ENCODE assay signal across 30 mouse cellular contexts in genomic region chr8:99724626-99725218, GRCm38 (mm10).
A peak's percentile ranks its signal among the peaks of the same experiment; 100 is the strongest.
DNase-seq lines count a peak whose midpoint lies in the region; ATAC-seq lines count a peak whose summit lies in the region.
"Had no signal": no experiment of that assay in that cellular context is flagged by ENCODE, and none has a peak within 500 bp of the region (broad histone marks: within the 10 kb centered on the region; RNA-seq: fewer than 3 reads in every experiment).

No protein-coding gene starts in this region.

- ATAC-seq in hindbrain, embryonic 11.5 days (ENCODE audit: low FRiP score), result 0 out of 2 replicates have a peak, but pooled peaks have one; percentile 30
- ATAC-seq in midbrain, embryonic 12.5 days (ENCODE audit: low FRiP score, low read depth), result peak; percentile 41; the same call in 1 of the 2 replicates
- ATAC-seq: forebrain, embryonic 16.5 days; intestine, postnatal 0 days had no signal

- H3K4me2 ChIP-seq in hindbrain, embryonic 11.5 days (replicated peaks; ENCODE audit: low read depth, low read length), result no peak overlapping the region
- H3K4me2 ChIP-seq in midbrain, embryonic 12.5 days (replicated peaks), result no peak overlapping the region
- H3K4me2 ChIP-seq: embryonic facial prominence, embryonic 15.5 days; hindbrain, embryonic 12.5 days; limb, embryonic 13.5 days; neural tube, embryonic 13.5 days had no signal

- H3K27me3 ChIP-seq in hindbrain, embryonic 11.5 days (ENCODE audit: control insufficient read depth, insufficient read depth, low read length), result no peaks in the 10 kb centered on the region
- no peaks in the 10 kb centered on the region for H3K27me3 ChIP-seq in hindbrain, embryonic 10.5 days (ENCODE audit: insufficient read depth, poor library complexity, severe bottlenecking)
- no peaks in the 10 kb centered on the region for H3K27me3 ChIP-seq in midbrain, embryonic 12.5 days
- H3K27me3 ChIP-seq in midbrain, embryonic 10.5 days (ENCODE audit: low read depth, poor library complexity, severe bottlenecking), result no peaks in the 10 kb centered on the region
- H3K27me3 ChIP-seq: CH12.LX; embryonic facial prominence, embryonic 15.5 days; hindbrain, embryonic 12.5 days; limb, embryonic 13.5 days; neural tube, embryonic 13.5 days had no signal

- no peaks in the 10 kb centered on the region for H3K4me1 ChIP-seq in hindbrain, embryonic 11.5 days (replicated peaks; ENCODE audit: control insufficient read depth, insufficient read depth, low read length)
- H3K4me1 ChIP-seq in hindbrain, embryonic 10.5 days (replicated peaks), result no peaks in the 10 kb centered on the region
- H3K4me1 ChIP-seq in midbrain, embryonic 12.5 days, result no peaks in the 10 kb centered on the region
- no peaks in the 10 kb centered on the region for H3K4me1 ChIP-seq in midbrain, embryonic 10.5 days
- H3K4me1 ChIP-seq: embryonic facial prominence, embryonic 15.5 days; hindbrain, embryonic 12.5 days; neural tube, embryonic 13.5 days had no signal

- no peaks in the 10 kb centered on the region for H3K9me3 ChIP-seq in hindbrain, embryonic 11.5 days (ENCODE audit: control insufficient read depth, low read length)
- H3K9me3 ChIP-seq in hindbrain, embryonic 10.5 days, result no peaks in the 10 kb centered on the region
- no peaks in the 10 kb centered on the region for H3K9me3 ChIP-seq in midbrain, embryonic 12.5 days
- H3K9me3 ChIP-seq in midbrain, embryonic 10.5 days (replicated peaks), result no peaks in the 10 kb centered on the region
- H3K9me3 ChIP-seq: embryonic facial prominence, embryonic 15.5 days; hindbrain, embryonic 12.5 days; limb, embryonic 13.5 days; neural tube, embryonic 13.5 days had no signal

- H3K36me3 ChIP-seq in hindbrain, embryonic 11.5 days (ENCODE audit: control insufficient read depth, insufficient read depth, low read length), result no peaks in the 10 kb centered on the region
- H3K36me3 ChIP-seq in hindbrain, embryonic 10.5 days, result no peaks in the 10 kb centered on the region
- no peaks in the 10 kb centered on the region for H3K36me3 ChIP-seq in midbrain, embryonic 12.5 days
- no peaks in the 10 kb centered on the region for H3K36me3 ChIP-seq in midbrain, embryonic 10.5 days
- H3K36me3 ChIP-seq: embryonic facial prominence, embryonic 15.5 days; hindbrain, embryonic 12.5 days; limb, embryonic 13.5 days; neural tube, embryonic 13.5 days had no signal

- 77% methylated on average over 5 of the region's 5 CpGs for WGBS in hindbrain, embryonic 11.5 days
- WGBS in hindbrain, embryonic 10.5 days, result 75% methylated on average over 5 of the region's 5 CpGs
- 76% methylated on average over 5 of the region's 5 CpGs for WGBS in midbrain, embryonic 12.5 days
- 80% methylated on average over 5 of the region's 5 CpGs for WGBS in midbrain, embryonic 10.5 days

- peak; percentile 1 for DNase-seq in adrenal gland, postnatal 10 days
- no peak for DNase-seq in adrenal gland, adult 18-20 months (ENCODE audit: low spot score in 2 of 2)
- DNase-seq in hindbrain, embryonic 11.5 days (ENCODE audit: low spot score), result no peak
- no peak for DNase-seq in hindbrain, embryonic 10.5 days (ENCODE audit: low spot score)
- DNase-seq in midbrain, embryonic 10.5 days (ENCODE audit: low spot score), result no peak
- peak; percentile 0 for DNase-seq in ZHBTc4 (ENCODE audit: low read depth, low spot score)
- no peak for DNase-seq in gastrocnemius, postnatal 10 days
- DNase-seq: adrenal gland, postnatal 25 days; cerebellum, adult 11-12 months; cerebellum, adult 9-11 months; embryo, embryonic 11 days; gastrocnemius, adult 2 months; heart, adult 2 months; heart, postnatal 14 days; kidney, adult 9 months; kidney, postnatal 10 days; layer of hippocampus, adult 9-11 months; lung, adult 2 months; lung, postnatal 10 days; right cerebral cortex, postnatal 4 days had no signal

- H3K27ac ChIP-seq in hindbrain, embryonic 11.5 days (ENCODE audit: low read depth, low read length), result no peak overlapping the region
- H3K27ac ChIP-seq in hindbrain, embryonic 10.5 days, result no peak overlapping the region
- no peak overlapping the region for H3K27ac ChIP-seq in midbrain, embryonic 12.5 days (replicated peaks)
- no peak overlapping the region for H3K27ac ChIP-seq in midbrain, embryonic 10.5 days (replicated peaks)
- H3K27ac ChIP-seq: embryonic facial prominence, embryonic 15.5 days; gastrocnemius, adult 2 months; heart, adult 2 months; hindbrain, embryonic 12.5 days; limb, embryonic 13.5 days; liver, embryonic 14.5 days; macrophage; neural tube, embryonic 13.5 days had no signal

- no peak overlapping the region for H3K9ac ChIP-seq in hindbrain, embryonic 11.5 days (ENCODE audit: low read depth, low read length)
- H3K9ac ChIP-seq in midbrain, embryonic 12.5 days (replicated peaks), result no peak overlapping the region
- H3K9ac ChIP-seq: embryonic facial prominence, embryonic 15.5 days; hindbrain, embryonic 12.5 days; limb, embryonic 13.5 days; liver, embryonic 14.5 days; neural tube, embryonic 13.5 days had no signal

- no peak overlapping the region for H3K4me3 ChIP-seq in hindbrain, embryonic 11.5 days (ENCODE audit: low read depth, low read length)
- H3K4me3 ChIP-seq in hindbrain, embryonic 10.5 days, result no peak overlapping the region
- H3K4me3 ChIP-seq in midbrain, embryonic 12.5 days, result no peak overlapping the region
- no peak overlapping the region for H3K4me3 ChIP-seq in midbrain, embryonic 10.5 days
- H3K4me3 ChIP-seq: embryonic facial prominence, embryonic 15.5 days; gastrocnemius, adult 2 months; heart, adult 2 months; hindbrain, embryonic 12.5 days; limb, embryonic 13.5 days; neural tube, embryonic 13.5 days had no signal

Comparison
In these comparisons a context has a peak if more than half of its experiments do, and no peak if none do; other contexts are left out.
1. DNase-seq: peak in adrenal gland, postnatal 10 days (single experiment) and ZHBTc4 (single experiment); none in adrenal gland, adult 18-20 months (0 of 2), hindbrain, embryonic 11.5 days (single experiment), hindbrain, embryonic 10.5 days (single experiment), midbrain, embryonic 10.5 days (single experiment) and gastrocnemius, postnatal 10 days (single experiment).